Mouse (Mus musculus) cerebellum, adult 2 months (tissue): Measurements from ENCODE around the gene Eps15l1.

ENCODE experiments used
- CTCF ChIP-seq: fragments of 200-500 bp; IDR thresholded peaks from 2 replicates; pipeline ENCODE4 v1.5.1; 2011; ENCODE audit warnings: low read depth, mild to moderate bottlenecking, control low read depth, low read length, moderate library complexity, borderline replicate concordance; ENCODE audit not compliant: insufficient read depth
- POLR2A ChIP-seq: fragments of 200-500 bp; IDR thresholded peaks from 2 replicates; pipeline ENCODE4 v1.6.1; 2011; ENCODE audit warnings: low read length, control low read depth, borderline replicate concordance; ENCODE audit not compliant: insufficient read depth

DNA sequence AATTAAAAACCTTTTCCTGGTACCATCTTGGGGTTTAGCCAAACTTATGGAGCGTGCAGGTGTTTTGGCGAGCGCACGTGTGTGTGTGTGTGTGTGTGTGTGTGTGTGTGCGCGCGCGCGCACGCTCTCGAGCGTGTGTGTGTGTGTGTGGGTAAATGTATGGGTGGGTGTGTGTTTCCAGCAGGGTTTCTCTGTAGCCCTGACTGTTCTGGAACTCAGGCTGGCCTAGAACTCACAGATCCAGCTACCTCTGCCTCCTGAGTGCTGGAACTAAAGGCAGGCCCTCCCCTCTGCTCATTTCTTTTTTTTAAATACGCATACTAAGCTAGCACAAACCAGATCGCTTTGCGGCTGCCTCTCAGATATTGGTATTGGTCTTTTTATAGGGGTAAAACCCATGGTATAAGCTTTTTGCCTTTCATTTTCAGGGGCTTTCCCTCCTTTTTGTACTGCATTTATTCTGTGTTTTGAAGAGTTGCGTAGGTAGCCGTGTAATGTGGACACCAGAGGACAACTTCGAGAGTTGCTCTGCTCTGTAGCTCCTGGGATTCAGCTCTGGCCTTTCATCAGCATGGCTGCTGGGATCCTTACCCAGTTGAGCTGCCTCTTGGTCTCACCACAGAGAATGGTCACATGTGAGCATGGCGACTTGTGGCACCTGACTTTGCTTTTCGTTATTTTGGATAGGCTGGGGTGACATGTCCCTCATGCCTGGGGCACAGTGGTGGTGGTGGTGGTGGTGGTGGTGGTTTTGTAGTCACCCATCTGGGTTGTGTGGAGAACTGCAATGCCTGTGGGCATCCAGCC lies 99.4 kb downstream of the Eps15l1 start:
- TF ChIP-seq POLR2A = no peak
- no peak for TF ChIP-seq CTCF
